In the genomic region with DNA sequence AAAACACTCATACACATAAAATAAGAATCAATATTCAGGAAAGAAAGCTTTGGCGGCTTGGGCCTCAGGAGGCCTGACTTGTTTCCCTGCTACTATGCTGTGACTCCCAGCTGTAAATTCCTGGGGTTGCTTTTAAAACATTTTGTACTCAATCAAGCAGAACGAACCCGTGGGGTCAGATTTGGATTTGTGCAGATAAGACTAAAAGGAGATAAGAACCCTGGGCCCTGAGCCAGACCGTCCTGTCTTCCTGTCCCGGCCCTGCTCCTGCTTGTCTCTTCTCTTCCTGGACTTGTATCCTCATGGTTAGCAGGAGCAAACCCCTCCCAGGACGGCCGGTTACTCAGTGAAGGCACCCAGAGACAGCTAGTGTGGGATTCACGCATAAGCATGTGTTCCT, we compare ENCODE assay signal across 12 mouse cellular contexts. TPM values are rescaled to one million over a fixed set of nuclear protein-coding genes. Genes with fewer than 3 reads are reported as not detected.
DNase-seq lines count a peak whose midpoint lies in the region; ATAC-seq and TF ChIP-seq lines count a peak whose summit lies in the region.
"Had no signal": no experiment of that assay in that cellular context is flagged by ENCODE, and none has a peak within 500 bp of the region (broad histone marks: within the 10 kb centered on the region; RNA-seq: fewer than 3 reads in every experiment).

No protein-coding gene starts in this region.

- no peaks in the 10 kb centered on the region for H3K27me3 ChIP-seq in liver, adult 2 months (ENCODE audit: control insufficient read depth, insufficient read depth, low read length)
- no peaks in the 10 kb centered on the region for H3K27me3 ChIP-seq in liver, embryonic 11.5 days (replicated peaks; ENCODE audit: control insufficient read depth, insufficient read depth, low read length)
- H3K27me3 ChIP-seq in intestine, postnatal 0 days (replicated peaks; ENCODE audit: control insufficient read depth, insufficient read depth, low read length) = no peaks in the 10 kb centered on the region
- H3K27me3 ChIP-seq in midbrain, embryonic 14.5 days (ENCODE audit: control insufficient read depth, insufficient read depth, low read length) = no peaks in the 10 kb centered on the region
- H3K27me3 ChIP-seq: forebrain, embryonic 15.5 days had no signal

- no peak overlapping the region for H3K4me2 ChIP-seq in liver, embryonic 11.5 days
- no peak overlapping the region for H3K4me2 ChIP-seq in intestine, postnatal 0 days (replicated peaks; ENCODE audit: low read depth)
- H3K4me2 ChIP-seq in midbrain, embryonic 14.5 days (ENCODE audit: low read length) = no peak overlapping the region
- H3K4me2 ChIP-seq: forebrain, embryonic 15.5 days had no signal

- H3K9me3 ChIP-seq in liver, embryonic 11.5 days (ENCODE audit: control insufficient read depth, low read length) = no peaks in the 10 kb centered on the region
- no peaks in the 10 kb centered on the region for H3K9me3 ChIP-seq in intestine, postnatal 0 days (ENCODE audit: control insufficient read depth)
- H3K9me3 ChIP-seq in midbrain, embryonic 14.5 days (ENCODE audit: control insufficient read depth, low read length) = no peaks in the 10 kb centered on the region
- H3K9me3 ChIP-seq: forebrain, embryonic 15.5 days had no signal

- no peak for ATAC-seq in liver, embryonic 11.5 days (replicated peaks; ENCODE audit: low FRiP score)
- no peak for ATAC-seq in intestine, postnatal 0 days
- no peak for ATAC-seq in midbrain, embryonic 14.5 days (ENCODE audit: low FRiP score, low TSS enrichment)
- ATAC-seq: forebrain, embryonic 15.5 days had no signal

- H3K36me3 ChIP-seq in liver, adult 2 months (ENCODE audit: control insufficient read depth, insufficient read depth, low read length) = no peaks in the 10 kb centered on the region
- no peaks in the 10 kb centered on the region for H3K36me3 ChIP-seq in liver, embryonic 11.5 days (ENCODE audit: control insufficient read depth, insufficient read depth, low read length)
- no peaks in the 10 kb centered on the region for H3K36me3 ChIP-seq in intestine, postnatal 0 days (ENCODE audit: control insufficient read depth, insufficient read depth)
- no peaks in the 10 kb centered on the region for H3K36me3 ChIP-seq in midbrain, embryonic 14.5 days (ENCODE audit: control insufficient read depth, insufficient read depth, low read length)
- H3K36me3 ChIP-seq: forebrain, embryonic 15.5 days had no signal

- WGBS in liver, adult 2 months = 15% methylated on average over 8 of the region's 8 CpGs
- 32% methylated on average over 8 of the region's 8 CpGs for WGBS in liver, embryonic 11.5 days
- 34% methylated on average over 8 of the region's 8 CpGs for WGBS in intestine, postnatal 0 days
- WGBS in midbrain, embryonic 14.5 days = 62% methylated on average over 8 of the region's 8 CpGs

- H3K79me2 ChIP-seq in liver, adult 2 months (ENCODE audit: control insufficient read depth, insufficient read depth, low read length) = no peaks in the 10 kb centered on the region

- no peak for TF ChIP-seq CTCF in liver, adult 2 months (IDR thresholded peaks at IDR 0.05; ENCODE audit: low read depth, low read length)
- TF ChIP-seq CTCF in intestine, postnatal 0 days (IDR thresholded peaks at IDR 0.05; ENCODE audit: low read depth) = no peak

- peak; percentile 93 for DNase-seq in liver, adult 2 months (ENCODE audit: extremely low read depth, low read depth, low spot score)
- no peak for DNase-seq in liver, embryonic 11.5 days (ENCODE audit: low spot score)
- peak; percentile 80 to 84 for DNase-seq in adrenal gland, adult (ENCODE audit: inconsistent age in 2 of 2, low spot score in 1 of 2)
- peak; percentile 61 for DNase-seq in adrenal gland, postnatal 10 days
- DNase-seq in kidney, postnatal 10 days = peak; percentile 58
- DNase-seq in frontal cortex, adult 2 months (ENCODE audit: extremely low spot score in 1 of 2, low spot score in 1 of 2) = no peak
- no peak for DNase-seq in midbrain, embryonic 14.5 days
- DNase-seq: gastrocnemius, postnatal 36 days; left cerebral cortex, postnatal 4 days; thymus, postnatal 36 days had no signal

- H3K27ac ChIP-seq in liver, adult 2 months (replicated peaks; ENCODE audit: insufficient read depth, low read depth, low read length) = no peak overlapping the region
- no peak overlapping the region for H3K27ac ChIP-seq in liver, embryonic 11.5 days (ENCODE audit: low read depth, low read length)
- no peak overlapping the region for H3K27ac ChIP-seq in intestine, postnatal 0 days (ENCODE audit: low read depth, low read length)
- no peak overlapping the region for H3K27ac ChIP-seq in midbrain, embryonic 14.5 days (replicated peaks; ENCODE audit: low read depth, low read length)
- H3K27ac ChIP-seq: forebrain, embryonic 15.5 days had no signal

- no peak overlapping the region for H3K4me3 ChIP-seq in liver, adult 2 months (ENCODE audit: insufficient read depth, low read depth, low read length)
- H3K4me3 ChIP-seq in liver, embryonic 11.5 days (ENCODE audit: low read depth, low read length) = no peak overlapping the region
- H3K4me3 ChIP-seq in intestine, postnatal 0 days (ENCODE audit: low read depth, low read length) = no peak overlapping the region
- H3K4me3 ChIP-seq in midbrain, embryonic 14.5 days (replicated peaks; ENCODE audit: low read depth, low read length) = no peak overlapping the region
- H3K4me3 ChIP-seq: forebrain, embryonic 15.5 days had no signal

- TF ChIP-seq POLR2A in liver, adult 2 months (IDR thresholded peaks at IDR 0.05; ENCODE audit: extremely low read depth, insufficient read depth, low read length) = no peak

- peaks cover 2% of the 10 kb centered on the region; the same call in 1 of the 2 replicates for H3K4me1 ChIP-seq in liver, adult 2 months (ENCODE audit: control insufficient read depth, insufficient read depth, low read length)
- no peaks in the 10 kb centered on the region for H3K4me1 ChIP-seq in liver, embryonic 11.5 days (replicated peaks; ENCODE audit: control insufficient read depth, insufficient read depth, low read length)
- H3K4me1 ChIP-seq in intestine, postnatal 0 days (replicated peaks; ENCODE audit: control insufficient read depth, insufficient read depth, low read length) = no peaks in the 10 kb centered on the region
- H3K4me1 ChIP-seq in midbrain, embryonic 14.5 days (ENCODE audit: control insufficient read depth, insufficient read depth, low read length) = no peaks in the 10 kb centered on the region
- H3K4me1 ChIP-seq: forebrain, embryonic 15.5 days had no signal

- no peak overlapping the region for H3K9ac ChIP-seq in liver, adult 2 months (ENCODE audit: low read depth, low read length)
- no peak overlapping the region for H3K9ac ChIP-seq in liver, embryonic 11.5 days (ENCODE audit: low read depth, low read length)
- no peak overlapping the region for H3K9ac ChIP-seq in intestine, postnatal 0 days (ENCODE audit: low read depth, low read length)
- no peak overlapping the region for H3K9ac ChIP-seq in midbrain, embryonic 14.5 days (replicated peaks; ENCODE audit: low read length)
- H3K9ac ChIP-seq: forebrain, embryonic 15.5 days had no signal

RNA-seq across cellular contexts. Expression of gene Cecr2, which starts 41.1 kb away (rescaled TPM):
- 9.3 and 12.3 TPM in 2 replicates for total RNA-seq in liver, adult 2 months (2014; rRNA removed)
- 4.3 and 5.1 TPM in 2 replicates for polyA plus RNA-seq in liver, adult 2 months (2012; rRNA removed)
- polyA plus RNA-seq in liver, embryonic 11.5 days (2014; fragmentation: Nextera tagmentation; extraction: Ambion mirVana) = 11.9 and 13.3 TPM in 2 replicates
- total RNA-seq in adrenal gland, postnatal 10 days (2021) = 10 to 100 TPM; 15.7 to 29.4 TPM
- polyA plus RNA-seq in intestine, postnatal 0 days (2015; fragmentation: Nextera tagmentation; extraction: Ambion mirVana) = 0.13 and 0.26 TPM in 2 replicates
- 2.8 and 3.2 TPM in 2 replicates for polyA plus RNA-seq in frontal cortex, adult 2 months (2012; rRNA removed)
- polyA plus RNA-seq in midbrain, embryonic 14.5 days (2014; fragmentation: Nextera tagmentation; extraction: Ambion mirVana) = 3.8 and 5.2 TPM in 2 replicates

Comparison
In these comparisons a context has a peak if more than half of its experiments do, and no peak if none do; other contexts are left out.
1. DNase-seq: peak in liver, adult 2 months (single experiment), adrenal gland, adult (2 of 2), adrenal gland, postnatal 10 days (single experiment) and kidney, postnatal 10 days (single experiment); none in liver, embryonic 11.5 days (single experiment), frontal cortex, adult 2 months (0 of 2) and midbrain, embryonic 14.5 days (single experiment).